Mouse (Mus musculus): ENCODE results near the gene R3hdm2. TPM values are rescaled to one million over a fixed set of nuclear protein-coding genes. Genes with fewer than 3 reads are reported as not detected.

The R3hdm2 gene
- polyA plus RNA-seq, 1 experiment from 2014 or later = 44.9 TPM

DNA sequence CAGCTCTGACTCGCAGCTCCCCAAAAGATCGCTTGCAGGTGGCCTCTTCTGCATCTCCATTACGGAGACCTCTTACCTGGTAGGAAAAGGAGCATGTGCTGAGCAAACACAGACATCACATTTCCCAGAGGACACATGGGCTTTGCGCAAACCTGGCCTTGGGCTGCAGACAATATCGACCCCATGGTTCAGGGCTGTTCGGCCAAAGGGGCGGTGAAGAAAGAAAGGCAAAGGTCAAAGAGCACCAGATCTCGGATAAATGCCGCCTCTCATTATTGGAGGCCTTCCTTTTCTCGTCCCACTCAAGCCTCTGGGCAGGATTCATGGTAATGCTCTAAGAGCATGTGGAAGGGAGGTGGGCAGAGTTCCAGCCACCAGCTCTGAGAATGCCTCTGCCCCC is 24.8 kb upstream of the R3hdm2 start:
- no peak for ATAC-seq (ENCODE audit: insufficient number of reproducible peaks, insufficient read depth, low FRiP score, low TSS enrichment)
- Histone ChIP-seq H3K9ac (no peak overlapping the region), H3K4me1 (no peaks in the 10 kb centered on the region), H3K27ac (no peak overlapping the region), H3K36me3 (no peaks in the 10 kb centered on the region), H3K4me2 (replicated peaks) (no peak overlapping the region), H3K27me3 (0 out of 2 replicates have a peak, but pooled peaks cover 5% of the 10 kb centered on the region), H3K4me3 (no peak overlapping the region), H3K9me3 (no peaks in the 10 kb centered on the region)
- WGBS = 51% methylated on average over 10 of the region's 10 CpGs

- Histone ChIP-seq H3K36me3 (no peaks in the 10 kb centered on the region), H3K27me3 (no peaks in the 10 kb centered on the region), H3K4me1 (no peaks in the 10 kb centered on the region), H3K4me3 (no peak overlapping the region), H3K27ac (no peak overlapping the region), H3K4me2 (replicated peaks) (no peak overlapping the region), H3K9ac (no peak overlapping the region), H3K9me3 (no peaks in the 10 kb centered on the region)
- 81% methylated on average over 3 of the region's 3 CpGs for WGBS
- ATAC-seq (ENCODE audit: insufficient number of reproducible peaks, insufficient read depth, low FRiP score, low TSS enrichment) = no peak
Observed at GRCm38 (mm10) chr10:127360714-127361113, 19.4 kb upstream of the R3hdm2 start.

DNA sequence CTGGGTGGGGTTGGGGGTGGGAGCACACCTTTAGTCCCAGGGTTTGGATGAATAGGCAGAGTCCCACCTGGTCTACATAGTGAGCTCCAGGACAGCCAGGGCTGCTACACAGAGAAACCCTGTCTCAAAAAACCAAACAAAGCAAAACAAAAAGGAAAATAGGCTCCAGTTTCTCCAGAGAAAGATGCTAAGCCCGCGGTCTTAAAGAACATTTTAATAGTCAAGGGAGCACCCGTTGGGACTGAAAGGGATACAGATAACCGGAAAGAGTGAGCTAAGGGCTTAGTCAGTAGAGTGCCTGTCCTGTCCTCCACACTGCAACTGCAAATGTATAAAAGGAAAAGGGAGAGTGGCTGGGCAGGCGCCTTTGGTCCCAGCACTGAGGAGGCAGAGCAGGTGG is 13.0 kb upstream of the R3hdm2 start:
- H3K27me3 ChIP-seq = no peaks in the 10 kb centered on the region
- H3K36me3 ChIP-seq = no peaks in the 10 kb centered on the region
- H3K9me3 ChIP-seq = no peaks in the 10 kb centered on the region
- H3K4me1 ChIP-seq = no peaks in the 10 kb centered on the region
- ATAC-seq (ENCODE audit: insufficient number of reproducible peaks, insufficient read depth, low FRiP score, low TSS enrichment) = no peak
- no peak overlapping the region for H3K4me2 ChIP-seq (replicated peaks)
- WGBS = 76% methylated on average over 5 of the region's 5 CpGs
- no peak overlapping the region for H3K4me3 ChIP-seq
- H3K27ac ChIP-seq = no peak overlapping the region
- H3K9ac ChIP-seq = no peak overlapping the region

- Histone ChIP-seq H3K9ac (no peak overlapping the region), H3K9me3 (no peaks in the 10 kb centered on the region), H3K4me1 (no peaks in the 10 kb centered on the region), H3K4me3 (no peak overlapping the region), H3K27me3 (no peaks in the 10 kb centered on the region), H3K4me2 (replicated peaks) (no peak overlapping the region), H3K36me3 (no peaks in the 10 kb centered on the region), H3K27ac (no peak overlapping the region)
- WGBS = 86% methylated on average over 2 of the region's 2 CpGs
- ATAC-seq (ENCODE audit: insufficient number of reproducible peaks, insufficient read depth, low FRiP score, low TSS enrichment) = no peak
Observed at GRCm38 (mm10) chr10:127368273-127368672, 11.9 kb upstream of the R3hdm2 start.

GRCm38 (mm10) chr10:127369834-127370820 is 10.0 kb upstream of the R3hdm2 start, which contains the start of gene Inhbc:
Gene Inhbc (minus strand): TSS chr10:127370431.
- no peaks in the 10 kb centered on the region for H3K4me1 ChIP-seq
- no peaks in the 10 kb centered on the region for H3K36me3 ChIP-seq
- no peak within 1 kb of the TSS for H3K4me3 ChIP-seq
- no peak within 1 kb of the TSS for H3K27ac ChIP-seq
- no peak within 1 kb of the TSS for H3K4me2 ChIP-seq (replicated peaks)
- ATAC-seq (ENCODE audit: insufficient number of reproducible peaks, insufficient read depth, low FRiP score, low TSS enrichment) = no peak; the same call in 1 of the 2 replicates
- H3K9ac ChIP-seq = no peak within 1 kb of the TSS
- H3K27me3 ChIP-seq = no peaks in the 10 kb centered on the region
- H3K9me3 ChIP-seq = no peaks in the 10 kb centered on the region
- 72% methylated on average over 22 of the region's 22 CpGs for WGBS

- H3K27ac ChIP-seq = no peak overlapping the region
- no peaks in the 10 kb centered on the region for H3K4me1 ChIP-seq
- H3K9me3 ChIP-seq = no peaks in the 10 kb centered on the region
- 72% methylated on average over 2 of the region's 2 CpGs for WGBS
- no peak for ATAC-seq (ENCODE audit: insufficient number of reproducible peaks, insufficient read depth, low FRiP score, low TSS enrichment)
- no peak overlapping the region for H3K9ac ChIP-seq
- H3K4me2 ChIP-seq (replicated peaks) = no peak overlapping the region
- no peaks in the 10 kb centered on the region for H3K27me3 ChIP-seq
- no peak overlapping the region for H3K4me3 ChIP-seq
- no peaks in the 10 kb centered on the region for H3K36me3 ChIP-seq
Observed at GRCm38 (mm10) chr10:127371023-127371422, 9.1 kb upstream of the R3hdm2 start.

- H3K9me3 ChIP-seq = no peaks in the 10 kb centered on the region
- no peak overlapping the region for H3K9ac ChIP-seq
- no peak overlapping the region for H3K4me2 ChIP-seq (replicated peaks)
- no peak for ATAC-seq (ENCODE audit: insufficient number of reproducible peaks, insufficient read depth, low FRiP score, low TSS enrichment)
- H3K4me3 ChIP-seq = no peak overlapping the region
- peaks cover 5% of the 10 kb centered on the region for H3K4me1 ChIP-seq
- H3K27me3 ChIP-seq = no peaks in the 10 kb centered on the region
- 79% methylated on average over 3 of the region's 3 CpGs for WGBS
- no peaks in the 10 kb centered on the region for H3K36me3 ChIP-seq
- no peak overlapping the region for H3K27ac ChIP-seq
Observed at GRCm38 (mm10) chr10:127377700-127378099, 2.4 kb upstream of the R3hdm2 start.

- Histone ChIP-seq H3K4me3 (peak overlapping the region; percentile 67), H3K4me1 (peaks cover 5% of the 10 kb centered on the region), H3K27me3 (no peaks in the 10 kb centered on the region), H3K4me2 (replicated peaks) (peak overlapping the region; percentile 55), H3K36me3 (no peaks in the 10 kb centered on the region), H3K9ac (peak overlapping the region; percentile 71; the same call in 1 of the 2 replicates), H3K27ac (peak overlapping the region; percentile 92), H3K9me3 (no peaks in the 10 kb centered on the region)
- WGBS = 89% methylated on average over 8 of the region's 8 CpGs
- ATAC-seq (ENCODE audit: insufficient number of reproducible peaks, insufficient read depth, low FRiP score, low TSS enrichment) = no peak
Observed at GRCm38 (mm10) chr10:127379654-127380053, 473 bp upstream of the R3hdm2 start.

DNA sequence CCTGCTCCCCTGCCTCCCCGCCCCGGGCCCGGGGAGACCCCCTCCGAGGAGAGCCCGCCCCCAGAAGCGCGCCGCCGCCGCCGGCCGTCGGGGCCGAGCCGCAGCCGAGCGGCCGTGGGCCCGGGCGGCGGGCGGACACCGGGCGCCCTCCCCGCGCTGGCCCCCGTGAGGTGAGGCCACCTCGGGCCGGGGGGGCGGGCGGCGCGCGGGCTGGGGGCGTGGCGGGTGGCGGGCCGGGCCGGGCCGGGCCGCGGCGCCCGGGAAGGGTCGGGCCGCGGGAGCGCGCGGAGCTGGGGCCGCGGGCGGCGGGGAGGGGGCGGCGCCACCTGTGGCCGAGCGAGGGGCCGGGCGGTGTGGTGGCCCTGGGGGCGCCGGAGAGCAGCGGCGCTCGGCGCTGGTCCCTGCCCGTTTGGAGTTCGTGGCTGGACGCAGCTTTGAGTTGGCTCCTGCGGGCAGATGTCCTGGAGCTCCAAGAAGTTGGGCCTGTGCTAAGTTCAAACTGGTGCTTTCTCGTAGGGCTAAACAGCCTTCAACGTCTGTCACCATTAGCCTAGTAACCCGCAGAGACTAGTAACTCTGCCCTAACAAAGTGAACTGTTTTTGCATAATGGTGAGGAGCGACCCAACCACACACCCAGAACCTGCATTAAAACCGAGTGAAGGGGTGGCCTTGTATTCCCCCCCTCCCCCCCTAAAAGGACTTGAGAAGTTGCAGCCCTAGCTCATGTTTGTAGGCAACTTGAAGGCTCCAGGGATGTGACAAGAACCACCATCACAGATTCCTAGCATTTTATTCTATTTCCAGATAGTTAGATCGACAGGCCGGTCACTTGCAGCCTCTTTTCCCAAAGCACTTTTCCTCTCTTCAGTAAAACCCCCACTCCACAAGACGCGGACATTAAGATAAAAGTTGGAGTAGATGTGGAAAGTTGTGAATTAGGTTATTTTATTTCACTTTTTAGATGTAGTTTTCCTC is 928 bp downstream of the R3hdm2 start:
- Histone ChIP-seq H3K4me3 (peak overlapping the region; percentile 67), H3K36me3 (no peaks in the 10 kb centered on the region), H3K27ac (peak overlapping the region; percentile 92), H3K27me3 (no peaks in the 10 kb centered on the region), H3K4me2 (replicated peaks) (peak overlapping the region; percentile 64), H3K9ac (peak overlapping the region; percentile 71), H3K9me3 (no peaks in the 10 kb centered on the region), H3K4me1 (peaks cover 5% of the 10 kb centered on the region)
- 1% methylated on average over 42 of the region's 79 CpGs for WGBS
- ATAC-seq (ENCODE audit: insufficient number of reproducible peaks, insufficient read depth, low FRiP score, low TSS enrichment) = peak; percentile 68

- Histone ChIP-seq H3K27me3 (no peaks in the 10 kb centered on the region), H3K4me2 (replicated peaks) (peak overlapping the region; percentile 64), H3K9ac (peak overlapping the region; percentile 71), H3K4me1 (peaks cover 5% of the 10 kb centered on the region), H3K4me3 (peak overlapping the region; percentile 67), H3K9me3 (no peaks in the 10 kb centered on the region), H3K27ac (peak overlapping the region; percentile 92; the same call in 1 of the 2 replicates), H3K36me3 (no peaks in the 10 kb centered on the region)
- 55% methylated on average over 2 of the region's 2 CpGs for WGBS
- ATAC-seq (ENCODE audit: insufficient number of reproducible peaks, insufficient read depth, low FRiP score, low TSS enrichment) = no peak
Observed at GRCm38 (mm10) chr10:127381743-127382134, 1.6 kb downstream of the R3hdm2 start.

GRCm38 (mm10) chr10:127391774-127392173 is 11.6 kb downstream of the R3hdm2 start:
- ATAC-seq (ENCODE audit: insufficient number of reproducible peaks, insufficient read depth, low FRiP score, low TSS enrichment) = no peak

More at GRCm38 (mm10) chr10:127391774-127392173, 11.6 kb downstream of the R3hdm2 start:
- WGBS = 82% methylated on average over 6 of the region's 6 CpGs
- Histone ChIP-seq H3K36me3 (peaks cover 17% of the 10 kb centered on the region; the same call in 1 of the 2 replicates), H3K27me3 (no peaks in the 10 kb centered on the region), H3K9ac (no peak overlapping the region), H3K27ac (no peak overlapping the region), H3K9me3 (no peaks in the 10 kb centered on the region), H3K4me3 (no peak overlapping the region), H3K4me2 (replicated peaks) (no peak overlapping the region), H3K4me1 (no peaks in the 10 kb centered on the region)
